Mouse (Mus musculus): ENCODE measurements around the gene Pla2g5. TPM values are rescaled to one million over a fixed set of nuclear protein-coding genes. Genes with fewer than 3 reads are reported as not detected.

Gene Pla2g5
- total RNA-seq, 2 experiments from 2014 or later, result not detected

DNA sequence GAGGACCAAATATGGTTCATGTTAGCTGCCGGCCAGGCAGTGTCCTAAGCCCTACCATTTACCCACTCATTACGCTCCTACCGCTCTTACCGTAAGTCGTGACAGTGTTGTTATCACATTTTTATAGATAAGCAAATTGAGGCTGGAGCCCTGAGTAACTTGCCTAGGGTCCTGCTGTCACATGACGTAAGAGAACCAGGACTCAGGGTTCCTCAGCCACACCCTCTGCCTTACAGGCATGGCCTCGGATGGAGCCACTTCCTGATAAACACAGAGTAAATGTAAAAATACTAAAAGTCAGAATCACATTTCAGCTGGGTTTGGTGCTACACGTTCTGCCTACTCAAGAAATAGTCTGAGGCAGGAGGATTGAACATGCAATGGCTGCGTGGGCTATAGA is 108.8 kb downstream of the Pla2g5 start:
- ATAC-seq (replicated peaks; ENCODE audit: poor library complexity, severe bottlenecking), result no peak

- no peak for ATAC-seq (replicated peaks; ENCODE audit: poor library complexity, severe bottlenecking)
Measured at GRCm38 (mm10) chr4:138753608-138754007, 109.7 kb downstream of the Pla2g5 start.

DNA sequence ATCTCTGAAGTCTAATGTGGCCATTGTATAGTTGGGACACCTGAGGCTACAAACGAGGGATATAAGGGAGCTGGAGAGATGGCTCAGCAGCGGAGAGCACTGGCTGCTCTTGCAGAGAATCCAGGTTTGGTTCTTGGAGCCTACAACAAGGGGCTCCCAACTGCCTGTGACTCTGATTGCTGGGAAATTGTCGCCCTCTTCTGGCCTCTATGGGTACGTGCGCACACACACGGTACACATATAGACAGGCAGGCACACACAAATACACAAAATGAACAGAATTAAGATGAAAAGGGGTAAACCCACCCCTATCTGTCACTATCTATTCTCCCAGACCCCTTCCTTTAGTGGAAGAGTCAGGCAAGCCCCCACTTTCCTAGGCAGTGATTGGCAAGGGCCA is 110.7 kb downstream of the Pla2g5 start:
- no peak for ATAC-seq (replicated peaks; ENCODE audit: poor library complexity, severe bottlenecking)

Other genes starting within 250 kb of the Pla2g5 start
- gene Vwa5b1, start 227.6 kb downstream of the Pla2g5 start, total RNA-seq (2014; fragmentation: Nextera tagmentation), result not detected in 2 replicates
- gene Vwa5b1, start 227.6 kb downstream of the Pla2g5 start, total RNA-seq (2017), result not detected in 2 replicates
- gene Pla2g2c, start 138.7 kb downstream of the Pla2g5 start, total RNA-seq (2014; fragmentation: Nextera tagmentation), result not detected in 2 replicates
- not detected in 2 replicates for gene Pla2g2c, start 138.7 kb downstream of the Pla2g5 start, total RNA-seq (2017)
- not detected in 2 replicates for gene Ubxn10, start 126.3 kb downstream of the Pla2g5 start, total RNA-seq (2014; fragmentation: Nextera tagmentation)
- gene Ubxn10, start 126.3 kb downstream of the Pla2g5 start, total RNA-seq (2017), result not detected in 2 replicates
- not detected in 2 replicates for gene Pla2g2f, start 105.9 kb downstream of the Pla2g5 start, total RNA-seq (2014; fragmentation: Nextera tagmentation)
- not detected in 2 replicates for gene Pla2g2f, start 105.9 kb downstream of the Pla2g5 start, total RNA-seq (2017)
- gene Pla2g2d, start 87.7 kb downstream of the Pla2g5 start, total RNA-seq (2014; fragmentation: Nextera tagmentation), result not detected in 2 replicates
- not detected in 2 replicates for gene Pla2g2d, start 87.7 kb downstream of the Pla2g5 start, total RNA-seq (2017)
- not detected in 2 replicates for gene Gm13030, start 10.5 kb upstream of the Pla2g5 start, total RNA-seq (2014; fragmentation: Nextera tagmentation)
- gene Gm13030, start 10.5 kb upstream of the Pla2g5 start, total RNA-seq (2017), result not detected in 2 replicates
- gene Pla2g2e, start 14.5 kb upstream of the Pla2g5 start, total RNA-seq (2014; fragmentation: Nextera tagmentation), result not detected in 2 replicates
- gene Pla2g2e, start 14.5 kb upstream of the Pla2g5 start, total RNA-seq (2017), result not detected in 2 replicates
- 3.8 and 5.7 TPM in 2 replicates for gene Otud3, start 50.5 kb upstream of the Pla2g5 start, total RNA-seq (2014; fragmentation: Nextera tagmentation)
- gene Otud3, start 50.5 kb upstream of the Pla2g5 start, total RNA-seq (2017), result 3.2 and 4.7 TPM in 2 replicates
- gene Rnf186, start 103.6 kb upstream of the Pla2g5 start, total RNA-seq (2014; fragmentation: Nextera tagmentation), result not detected in 2 replicates
- not detected in 2 replicates for gene Rnf186, start 103.6 kb upstream of the Pla2g5 start, total RNA-seq (2017)
- 18.3 and 18.6 TPM in 2 replicates for gene Tmco4, start 109.4 kb upstream of the Pla2g5 start, total RNA-seq (2014; fragmentation: Nextera tagmentation)
- 13.2 and 21.2 TPM in 2 replicates for gene Tmco4, start 109.4 kb upstream of the Pla2g5 start, total RNA-seq (2017)
- gene Htr6, start 212.1 kb upstream of the Pla2g5 start, total RNA-seq (2014; fragmentation: Nextera tagmentation), result not detected in 2 replicates
- not detected in 2 replicates for gene Htr6, start 212.1 kb upstream of the Pla2g5 start, total RNA-seq (2017)
- not detected in 2 replicates for gene Nbl1, start 229.5 kb upstream of the Pla2g5 start, total RNA-seq (2014; fragmentation: Nextera tagmentation)
- not detected in 2 replicates for gene Nbl1, start 229.5 kb upstream of the Pla2g5 start, total RNA-seq (2017)

Measured in granulocyte monocyte progenitor cell, adult 5-6 weeks (primary cell).